Mouse (Mus musculus) heart, postnatal 0 days (tissue): ENCODE data around the gene Syt16.

Experiments
- CTCF ChIP-seq: IDR thresholded peaks from 2 replicates; pipeline ENCODE4 v1.5.1; 2016; ENCODE audit warnings: antibody characterized with exemption, control low read depth, low read depth
- EP300 ChIP-seq: IDR thresholded peaks from 2 replicates; pipeline ENCODE4 v1.6.1; 2016; ENCODE audit warnings: antibody characterized with exemption, low read depth

DNA sequence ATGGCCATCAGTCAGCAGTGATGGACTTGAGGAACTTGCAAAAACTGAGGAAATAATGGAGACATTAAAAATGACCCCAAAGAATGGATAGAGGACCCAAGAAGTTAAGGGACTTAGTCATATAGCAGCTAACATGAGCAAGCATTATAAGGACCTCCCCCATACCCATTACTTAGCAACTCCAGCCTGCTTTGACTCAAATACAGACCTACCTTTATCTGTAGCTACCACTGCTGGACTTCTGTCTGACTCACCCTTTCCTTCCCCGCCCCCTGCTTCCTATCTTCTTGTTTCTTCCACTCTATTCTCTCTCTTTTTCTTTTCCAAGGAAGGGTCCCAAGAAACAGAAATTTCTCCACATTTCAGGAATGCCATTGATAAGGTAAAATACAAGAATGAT is 223.2 kb downstream of the Syt16 start:
- TF ChIP-seq EP300, result no peak
- TF ChIP-seq CTCF, result no peak
